Mouse (Mus musculus) kidney, postnatal 0 days (tissue): ENCODE results near the gene Plscr1. TPM values are rescaled to one million over a fixed set of nuclear protein-coding genes. Genes with fewer than 3 reads are reported as not detected.

ENCODE experiments used
- ATAC-seq: fragments of 200-750 bp; cut with Nextera tagmentation; replicated peaks from 2 replicates; pipeline ENCODE4 v1.8.0; 2017; ENCODE audit warnings: low read depth, moderate number of reproducible peaks, moderate TSS enrichment, moderate library complexity; ENCODE audit not compliant: low FRiP score
- DNase-seq: peaks from one replicate; pipeline ENCODE4 v3.0.0-alpha.2; 2016; ENCODE audit warnings: low spot score
- H3K27ac ChIP-seq: fragments of 300-500 bp; sonication (generic); 2 replicates; pipeline ENCODE4 v1.5.1; 2014; ENCODE audit warnings: mild to moderate bottlenecking
- H3K27me3 ChIP-seq: fragments of 300-500 bp; sonication (generic); 2 replicates; pipeline ENCODE4 v1.6.1; 2014; ENCODE audit warnings: low read length, mixed read lengths; ENCODE audit not compliant: insufficient read depth
- H3K36me3 ChIP-seq: fragments of 300-500 bp; sonication (generic); 2 replicates; pipeline ENCODE4 v1.6.1; 2014; ENCODE audit warnings: low read length, mixed read lengths; ENCODE audit not compliant: insufficient read depth
- H3K4me1 ChIP-seq: fragments of 300-500 bp; sonication (generic); replicated peaks from 2 replicates; pipeline ENCODE4 v1.6.1; 2014; ENCODE audit warnings: antibody characterized with exemption, low read length, mixed read lengths; ENCODE audit not compliant: insufficient read depth
- H3K4me2 ChIP-seq: fragments of 300-500 bp; sonication (generic); 2 replicates; pipeline ENCODE4 v1.6.1; 2014; ENCODE audit warnings: mild to moderate bottlenecking, low read length, moderate library complexity, mixed read lengths
- H3K4me3 ChIP-seq: fragments of 300-500 bp; sonication (generic); replicated peaks from 2 replicates; pipeline ENCODE4 v1.5.1; 2014; ENCODE audit warnings: low read depth, low read length
- H3K9ac ChIP-seq: fragments of 300-500 bp; sonication (generic); 2 replicates; pipeline ENCODE4 v1.6.1; 2014; ENCODE audit warnings: low read depth, low read length
- H3K9me3 ChIP-seq: fragments of 300-500 bp; sonication (generic); replicated peaks from 2 replicates; pipeline ENCODE4 v1.6.1; 2016; ENCODE audit warnings: low read length, inconsistent platforms, mixed read lengths
- CTCF ChIP-seq: IDR thresholded peaks from 2 replicates; pipeline ENCODE4 v1.5.1; 2016; ENCODE audit warnings: antibody characterized with exemption, low read depth, mild to moderate bottlenecking, moderate library complexity
- WGBS: fragments of 180-500 bp; shearing (Covaris S2); extraction: QIAGEN DNeasy Blood & Tissue Kit; methylation state at CpG from one replicate; pipeline ENCODE4 v1.1.7; 2014; 5-methylcytosine and 5-hydroxymethylcytosine counted together
- polyA plus RNA-seq: library from polyadenylated mRNA; unstranded; fragments of >200 nt; fragmentation: Nextera tagmentation; extraction: Ambion mirVana; gene quantifications from 2 replicates; pipeline ENCODE4 v1.2.1, GENCODE M21; 2015

Gene Plscr1
- polyA plus RNA-seq, result 108 TPM in 2 replicates

- 20% methylated on average over 7 of the region's 7 CpGs for WGBS
- peak; percentile 51 for DNase-seq
These were observed at the start of gene Plscr1 for GRCm38 (mm10) chr9:92249447-92249852. TSS of gene Plscr1 (plus strand) at chr9:92249750.

GRCm38 (mm10) chr9:92204397-92204796 lies 45.2 kb upstream of the Plscr1 start:
- no peaks in the 10 kb centered on the region for H3K36me3 ChIP-seq
- no peaks in the 10 kb centered on the region for H3K27me3 ChIP-seq
- H3K9ac ChIP-seq, result no peak overlapping the region
- WGBS, result 11% methylated on average over 2 of the region's 2 CpGs
- no peak overlapping the region for H3K4me3 ChIP-seq
- H3K4me2 ChIP-seq, result no peak overlapping the region
- no peak for TF ChIP-seq CTCF
- no peaks in the 10 kb centered on the region for H3K9me3 ChIP-seq
- H3K4me1 ChIP-seq, result no peaks in the 10 kb centered on the region
- no peak for DNase-seq
- H3K27ac ChIP-seq, result no peak overlapping the region
- no peak for ATAC-seq

More at GRCm38 (mm10) chr9:92249447-92249852, at the start of gene Plscr1:
- Histone ChIP-seq H3K4me2 (peak within 1 kb of the TSS; percentile 70), H3K27ac (peak within 1 kb of the TSS; percentile 96), H3K9ac (peak within 1 kb of the TSS; percentile 69), H3K4me1 (no peaks in the 10 kb centered on the region), H3K36me3 (no peaks in the 10 kb centered on the region), H3K4me3 (peak within 1 kb of the TSS; percentile 50), H3K9me3 (no peaks in the 10 kb centered on the region), H3K27me3 (no peaks in the 10 kb centered on the region)
- no peak for TF ChIP-seq CTCF
- ATAC-seq, result no peak

GRCm38 (mm10) chr9:92207307-92207706 lies 42.2 kb upstream of the Plscr1 start:
- Histone ChIP-seq H3K4me3 (no peak overlapping the region), H3K9me3 (no peaks in the 10 kb centered on the region), H3K4me2 (peak overlapping the region; percentile 11; the same call in 1 of the 2 replicates), H3K27ac (no peak overlapping the region), H3K4me1 (no peaks in the 10 kb centered on the region), H3K9ac (no peak overlapping the region), H3K27me3 (no peaks in the 10 kb centered on the region), H3K36me3 (no peaks in the 10 kb centered on the region)
- WGBS, result 46% methylated on average over 4 of the region's 4 CpGs
- ATAC-seq, result no peak
- DNase-seq, result peak; percentile 79
- peak; percentile 74 for TF ChIP-seq CTCF

- no peaks in the 10 kb centered on the region for H3K27me3 ChIP-seq
- no peaks in the 10 kb centered on the region for H3K4me1 ChIP-seq
- H3K27ac ChIP-seq, result no peak overlapping the region
- H3K4me2 ChIP-seq, result peak overlapping the region; percentile 11; the same call in 1 of the 2 replicates
- no peaks in the 10 kb centered on the region for H3K36me3 ChIP-seq
- WGBS, result 73% methylated on average over 8 of the region's 8 CpGs
- H3K9ac ChIP-seq, result no peak overlapping the region
- DNase-seq (no peak), ATAC-seq (no peak)
- no peaks in the 10 kb centered on the region for H3K9me3 ChIP-seq
- no peak overlapping the region for H3K4me3 ChIP-seq
- no peak for TF ChIP-seq CTCF
These were observed 41.8 kb upstream of the Plscr1 start for GRCm38 (mm10) chr9:92207757-92208156.

GRCm38 (mm10) chr9:92209850-92210249 lies 39.7 kb upstream of the Plscr1 start:
- 84% methylated on average over 3 of the region's 3 CpGs for WGBS
- no peak for DNase-seq
- Histone ChIP-seq H3K27ac (no peak overlapping the region), H3K4me1 (no peaks in the 10 kb centered on the region), H3K4me3 (no peak overlapping the region), H3K4me2 (no peak overlapping the region), H3K36me3 (no peaks in the 10 kb centered on the region), H3K9ac (no peak overlapping the region), H3K9me3 (no peaks in the 10 kb centered on the region), H3K27me3 (no peaks in the 10 kb centered on the region)
- no peak for ATAC-seq
- TF ChIP-seq CTCF, result no peak

- no peaks in the 10 kb centered on the region for H3K9me3 ChIP-seq
- no peaks in the 10 kb centered on the region for H3K4me1 ChIP-seq
- H3K27ac ChIP-seq, result no peak overlapping the region
- no peak overlapping the region for H3K4me2 ChIP-seq
- H3K36me3 ChIP-seq, result no peaks in the 10 kb centered on the region
- TF ChIP-seq CTCF, result no peak
- no peak for DNase-seq
- no peak overlapping the region for H3K9ac ChIP-seq
- no peak overlapping the region for H3K4me3 ChIP-seq
- WGBS, result 70% methylated on average over 7 of the region's 7 CpGs
- ATAC-seq, result no peak
- no peaks in the 10 kb centered on the region for H3K27me3 ChIP-seq
These were observed 39.1 kb upstream of the Plscr1 start for GRCm38 (mm10) chr9:92210386-92210967.

GRCm38 (mm10) chr9:92211048-92211447 lies 38.5 kb upstream of the Plscr1 start:
- WGBS, result 53% methylated on average over 3 of the region's 3 CpGs
- Histone ChIP-seq H3K36me3 (no peaks in the 10 kb centered on the region), H3K4me1 (no peaks in the 10 kb centered on the region), H3K4me2 (no peak overlapping the region), H3K4me3 (no peak overlapping the region), H3K9ac (no peak overlapping the region), H3K9me3 (no peaks in the 10 kb centered on the region), H3K27ac (no peak overlapping the region), H3K27me3 (no peaks in the 10 kb centered on the region)
- TF ChIP-seq CTCF, result no peak
- ATAC-seq (no peak), DNase-seq (no peak)
